Mouse (Mus musculus) thymus, adult 2 months (tissue): ENCODE data around the gene Phc1.

ENCODE experiments used
- CTCF ChIP-seq: fragments of 200-500 bp; IDR thresholded peaks from 2 replicates; pipeline ENCODE4 v1.5.1; 2012; ENCODE audit warnings: mild to moderate bottlenecking, control low read depth, low read length, moderate library complexity, borderline replicate concordance; ENCODE audit not compliant: control insufficient read depth, poor library complexity, insufficient read depth; ENCODE audit errors: extremely low read depth
- POLR2A ChIP-seq: fragments of 200-500 bp; IDR thresholded peaks from 2 replicates; pipeline ENCODE4 v1.6.1; 2012; ENCODE audit warnings: mild to moderate bottlenecking, low read length, control low read depth, moderate library complexity; ENCODE audit not compliant: control insufficient read depth, poor library complexity, insufficient read depth; ENCODE audit errors: extremely low read depth

- TF ChIP-seq CTCF (no peak), POLR2A (no peak)
These were observed 14.9 kb downstream of the Phc1 start for GRCm38 (mm10) chr6:122325361-122325975.
